Mouse (Mus musculus): ENCODE data around the gene Tub.

The Tub gene

DNA sequence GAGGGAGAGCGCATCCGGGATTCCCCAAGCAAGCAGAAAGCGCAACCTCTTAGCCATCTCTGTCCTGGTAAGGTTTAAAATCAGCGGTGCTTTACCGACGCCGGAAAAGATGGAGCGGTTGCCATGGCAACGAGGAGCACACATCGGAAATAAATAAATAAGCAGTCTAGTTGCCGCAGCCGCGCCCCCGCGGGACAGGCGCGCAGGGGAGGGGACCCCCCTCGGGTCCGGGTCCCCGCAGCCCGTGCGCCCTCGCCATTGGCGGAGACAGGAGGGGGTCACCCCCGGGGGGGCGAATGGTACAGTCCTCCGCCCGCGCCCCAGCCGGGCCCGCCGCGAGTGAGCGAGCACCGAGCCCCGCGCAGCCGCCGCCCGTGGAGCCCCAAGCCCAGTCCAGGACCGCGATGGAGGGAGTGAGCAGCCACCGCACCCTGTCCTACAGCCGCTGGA lies at the start of gene Tub:
Gene Tub (plus strand): TSS at position 27 of the 450 bp plus-strand sequence.
- DNase-seq (ENCODE audit: low read depth, low spot score): peak; percentile 51

DNA sequence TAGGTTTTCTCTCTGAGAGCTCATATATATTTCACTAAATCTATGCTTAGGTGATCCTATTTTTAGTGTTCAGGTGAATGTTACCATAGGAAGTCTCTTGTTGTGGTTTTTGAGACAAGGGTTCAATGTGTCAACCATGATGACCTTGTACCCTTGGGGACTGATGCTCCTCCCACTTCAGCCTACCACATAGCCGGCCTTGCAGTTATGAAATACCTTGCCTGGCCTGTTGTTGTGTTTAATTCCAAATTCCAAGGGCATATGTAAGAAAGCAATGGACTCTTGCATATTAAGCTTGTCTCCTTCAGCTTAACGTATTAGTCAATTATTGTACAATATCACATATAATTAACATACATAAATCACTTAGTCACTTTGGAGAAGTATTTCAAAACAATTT lies 46.2 kb upstream of the Tub start:
- DNase-seq (ENCODE audit: low read depth, low spot score): no peak

DNA sequence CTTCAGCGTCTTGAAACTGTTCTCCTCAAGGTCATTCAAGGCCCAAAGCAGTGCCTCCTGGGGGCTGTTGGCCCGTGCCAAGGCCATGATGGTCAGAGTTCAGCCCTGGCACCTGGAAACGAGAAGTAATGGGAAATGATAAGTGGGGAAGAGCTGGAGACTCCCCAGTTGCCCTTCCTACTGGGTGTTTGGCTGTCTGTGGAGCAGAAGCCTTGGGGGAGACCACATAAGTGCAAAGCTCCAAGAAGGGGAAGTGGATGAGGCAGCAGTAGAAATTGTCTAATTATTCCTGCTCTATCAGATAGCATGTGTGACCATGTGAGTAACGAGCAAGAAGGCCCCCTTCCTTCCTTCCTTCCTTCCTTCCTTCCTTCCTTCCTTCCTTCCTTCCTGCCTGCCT lies 23.1 kb upstream of the Tub start:
- DNase-seq (ENCODE audit: low read depth, low spot score): no peak

GRCm38 (mm10) chr7:108928280-108929188 lies 21.6 kb upstream of the Tub start:
- DNase-seq (ENCODE audit: low read depth, low spot score): no peak

DNA sequence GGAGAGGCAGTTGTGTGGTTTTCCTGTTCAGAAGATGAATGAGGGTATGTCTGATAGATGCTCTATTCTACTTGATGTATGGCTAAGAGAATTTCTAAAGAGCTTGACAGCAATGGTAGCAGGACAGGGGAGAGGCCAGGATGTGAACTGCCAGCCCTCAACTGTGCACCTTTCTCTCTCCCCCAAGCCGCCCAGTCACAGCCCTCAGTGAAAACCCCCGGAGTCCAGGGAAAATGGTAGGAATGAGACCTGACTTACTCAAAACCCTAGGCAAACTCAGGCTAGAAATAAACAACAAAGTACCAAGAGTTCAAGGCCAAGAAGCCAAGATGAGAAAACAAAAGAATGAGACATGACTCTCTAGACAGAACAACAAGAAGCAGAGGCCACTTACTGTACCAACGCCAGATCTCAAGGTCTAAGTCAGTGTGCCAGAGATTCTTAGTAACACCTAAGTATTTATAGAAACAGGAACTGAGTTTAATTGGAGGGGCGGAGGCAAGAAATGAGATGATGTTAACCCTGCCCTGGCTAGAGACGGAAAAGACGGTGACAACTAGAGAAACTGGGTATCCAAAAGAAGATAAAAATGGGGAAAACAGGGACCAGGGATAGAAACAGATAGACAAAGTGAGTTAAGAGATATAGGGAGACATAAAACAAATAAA lies 20.3 kb upstream of the Tub start, which contains the start of gene Nlrp10:
Gene Nlrp10 (minus strand): TSS at position 453 of the 668 bp plus-strand sequence.
- DNase-seq (ENCODE audit: low read depth, low spot score): no peak

- peak; percentile 94 for DNase-seq (ENCODE audit: low read depth, low spot score)
These were observed 16.1 kb upstream of the Tub start, which contains the start of gene Eif3f for GRCm38 (mm10) chr7:108933794-108934731. TSS of gene Eif3f (plus strand) at chr7:108934417.

DNA sequence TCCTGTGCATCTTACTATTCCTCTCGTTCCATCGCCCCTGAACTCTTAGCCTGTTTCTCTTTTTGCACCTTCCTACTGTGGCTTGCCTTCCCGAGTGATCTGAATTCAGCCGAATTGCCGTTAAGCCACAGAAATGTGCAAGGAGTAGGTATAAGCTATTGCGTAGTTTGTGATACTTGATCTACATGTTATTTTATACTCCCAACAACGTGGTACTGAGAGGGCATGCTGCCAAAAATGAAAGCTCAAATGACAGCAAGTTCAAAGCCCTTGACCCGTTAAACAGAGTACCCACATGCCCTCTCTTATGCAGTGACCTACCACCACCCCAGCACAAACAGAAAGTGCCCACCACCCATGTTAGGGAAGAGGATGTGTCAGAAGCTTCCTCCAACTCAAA lies 15.3 kb upstream of the Tub start:
- no peak for DNase-seq (ENCODE audit: low read depth, low spot score)

DNA sequence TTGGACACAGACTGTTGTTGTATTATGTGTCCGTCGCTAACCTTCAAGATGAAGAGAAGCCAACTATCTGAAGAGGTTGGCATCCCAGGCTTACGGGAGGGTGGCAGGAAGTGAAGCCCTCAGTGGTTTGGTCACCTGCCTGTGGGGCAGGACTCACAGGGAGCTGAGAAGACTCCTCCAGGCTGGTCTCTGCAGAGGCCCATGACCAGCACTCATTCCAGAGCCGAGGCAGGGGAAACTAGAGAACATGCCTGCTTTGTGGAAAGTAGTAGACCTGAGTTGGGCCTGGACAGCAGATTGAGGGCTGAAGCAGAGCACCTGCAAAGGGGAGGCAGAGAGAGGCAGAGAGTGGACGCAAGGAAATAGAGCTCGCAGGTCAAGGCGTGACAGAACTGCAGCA lies 14.7 kb upstream of the Tub start:
- DNase-seq (ENCODE audit: low read depth, low spot score): no peak

DNA sequence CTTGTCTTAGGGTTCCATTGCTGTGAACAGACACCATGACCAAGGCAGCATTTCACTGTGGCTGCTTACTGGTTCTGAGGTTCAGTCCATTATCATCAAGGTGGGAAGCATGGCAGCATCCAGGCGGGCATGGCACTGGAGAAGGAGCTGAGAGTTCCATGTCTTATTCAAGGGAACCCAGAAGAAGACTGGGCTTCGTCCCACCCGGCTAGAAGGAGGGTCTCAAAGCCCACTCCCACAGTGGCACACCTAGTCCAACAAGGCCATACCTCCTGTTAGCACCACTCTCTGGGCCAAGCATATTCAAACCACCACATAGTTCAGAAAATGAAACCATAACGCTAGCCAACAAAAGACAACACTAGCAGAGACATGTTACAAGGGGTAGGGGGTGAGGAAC lies 13.5 kb upstream of the Tub start:
- no peak for DNase-seq (ENCODE audit: low read depth, low spot score)

DNA sequence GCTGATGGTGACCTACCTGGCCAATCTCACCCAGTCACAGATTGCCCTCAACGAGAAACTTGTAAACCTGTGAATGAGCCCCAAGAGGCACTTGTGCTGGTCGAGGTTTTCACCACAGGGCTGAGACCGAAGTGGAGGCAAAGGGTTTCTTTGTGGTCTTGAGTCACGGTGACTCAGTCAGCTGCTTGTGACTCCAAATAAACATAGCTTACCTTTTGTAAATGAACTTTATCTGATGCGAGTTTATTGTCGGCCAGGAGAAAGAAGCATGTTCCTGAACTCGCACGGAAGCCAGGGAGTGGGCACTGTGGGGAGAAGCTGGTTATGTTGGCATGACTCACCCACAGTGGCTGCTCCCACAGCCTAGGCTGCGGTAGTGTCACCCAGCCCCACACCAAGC lies 8.7 kb upstream of the Tub start:
- DNase-seq (ENCODE audit: low read depth, low spot score): no peak

DNA sequence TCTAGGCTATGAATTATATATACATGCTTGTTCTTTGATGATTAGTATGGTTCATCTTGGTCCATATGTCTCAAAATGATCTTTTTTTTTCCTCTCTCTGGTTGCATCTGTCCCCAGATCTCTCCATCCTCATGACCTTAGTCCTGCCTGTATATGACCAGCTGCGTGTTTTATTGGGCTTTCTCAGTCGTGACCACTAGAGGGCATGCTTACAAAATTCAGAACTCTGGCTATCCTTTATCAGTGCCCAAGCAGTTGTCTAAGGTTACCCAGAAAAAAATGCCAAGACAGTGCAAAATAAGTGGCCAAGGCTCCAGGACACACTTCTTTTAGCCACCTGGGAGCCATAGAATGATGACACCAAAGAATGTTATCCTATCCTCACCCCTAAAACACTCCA lies 6.1 kb upstream of the Tub start:
- DNase-seq (ENCODE audit: low read depth, low spot score): peak; percentile 51

GRCm38 (mm10) chr7:108948611-108949010 lies 1.5 kb upstream of the Tub start:
- DNase-seq (ENCODE audit: low read depth, low spot score): no peak

DNA sequence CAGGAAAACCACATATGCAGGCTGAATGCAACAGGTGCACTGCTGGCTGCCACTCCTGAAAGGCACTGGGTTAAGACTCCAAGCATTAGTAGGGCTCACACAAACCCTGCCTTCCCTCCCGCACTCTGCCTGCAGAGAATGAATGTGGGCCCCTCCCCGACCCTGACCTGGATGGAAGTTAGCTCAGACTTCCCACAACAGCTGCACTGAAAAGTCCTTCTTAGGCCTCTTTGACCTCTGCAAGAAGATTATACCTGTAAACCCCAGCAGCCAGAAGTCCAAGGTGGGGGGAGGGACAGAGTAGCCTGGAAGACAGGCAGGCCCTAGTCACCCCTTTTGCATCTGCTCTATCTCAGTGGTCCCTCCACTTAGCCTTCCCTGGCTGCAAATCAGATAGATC lies 837 bp upstream of the Tub start:
- no peak for DNase-seq (ENCODE audit: low read depth, low spot score)

DNA sequence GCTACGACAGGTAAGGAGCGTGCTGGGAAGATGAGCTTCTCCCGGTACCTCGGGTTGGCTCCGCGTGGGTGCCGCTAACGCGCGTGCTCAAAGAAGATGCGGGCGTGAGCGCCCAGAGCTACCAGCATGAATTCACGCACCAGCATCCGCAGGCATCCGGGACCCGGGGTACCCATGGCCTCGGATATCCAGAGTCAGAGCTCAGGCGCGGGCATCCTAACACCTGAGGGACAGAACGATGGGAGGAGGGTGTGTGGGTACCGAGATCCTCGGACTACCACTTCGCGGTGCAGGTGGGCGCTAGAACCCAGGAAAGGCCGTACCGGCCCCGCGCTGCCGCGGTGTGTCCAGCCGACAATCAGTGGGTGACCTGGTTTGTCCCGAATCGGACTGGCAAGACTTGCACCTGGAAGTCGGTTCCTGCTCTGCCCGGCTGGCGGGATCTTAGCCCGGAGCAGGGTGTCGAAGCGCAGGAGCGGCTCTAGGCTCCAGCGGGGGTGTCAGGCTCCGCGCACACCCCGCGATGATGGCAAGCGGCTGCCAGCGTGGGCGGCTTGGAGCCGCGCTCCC lies 709 bp downstream of the Tub start:
- DNase-seq (ENCODE audit: low read depth, low spot score): peak; percentile 14

DNA sequence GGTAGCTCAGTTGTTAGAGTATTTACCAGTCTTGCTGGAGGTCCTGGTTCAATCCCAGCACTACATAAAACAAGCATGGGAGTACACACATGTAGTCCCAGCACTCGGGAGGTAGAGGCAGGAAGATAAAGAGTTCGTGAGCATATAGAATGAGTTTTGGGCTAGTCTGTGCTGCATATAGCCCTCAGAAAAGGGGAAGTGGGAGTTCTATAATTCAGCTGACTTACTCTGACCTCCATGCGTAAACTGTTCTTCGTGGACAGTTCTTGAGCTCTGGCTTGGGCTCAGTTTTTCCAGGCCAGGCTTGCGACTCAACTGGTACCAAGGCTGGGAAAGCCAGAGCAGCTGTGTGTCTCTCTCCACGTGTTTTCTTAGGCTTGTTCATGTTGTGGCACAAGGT lies 2.7 kb downstream of the Tub start:
- no peak for DNase-seq (ENCODE audit: low read depth, low spot score)

GRCm38 (mm10) chr7:108954185-108954584 lies 4.0 kb downstream of the Tub start:
- no peak for DNase-seq (ENCODE audit: low read depth, low spot score)

GRCm38 (mm10) chr7:108957734-108958133 lies 7.6 kb downstream of the Tub start:
- no peak for DNase-seq (ENCODE audit: low read depth, low spot score)

- no peak for DNase-seq (ENCODE audit: low read depth, low spot score)
These were observed 15.8 kb downstream of the Tub start for GRCm38 (mm10) chr7:108965968-108966367.

- peak; percentile 55 for DNase-seq (ENCODE audit: low read depth, low spot score)
These were observed 16.7 kb downstream of the Tub start for GRCm38 (mm10) chr7:108966742-108967362.

GRCm38 (mm10) chr7:108968201-108968600 lies 18.1 kb downstream of the Tub start:
- no peak for DNase-seq (ENCODE audit: low read depth, low spot score)

- DNase-seq (ENCODE audit: low read depth, low spot score): no peak
These were observed 22.1 kb downstream of the Tub start for GRCm38 (mm10) chr7:108972273-108972672.

Data from embryo, embryonic 11.5 days (tissue).